ENCODE assay signal across 33 mouse cellular contexts in the genomic region with DNA sequence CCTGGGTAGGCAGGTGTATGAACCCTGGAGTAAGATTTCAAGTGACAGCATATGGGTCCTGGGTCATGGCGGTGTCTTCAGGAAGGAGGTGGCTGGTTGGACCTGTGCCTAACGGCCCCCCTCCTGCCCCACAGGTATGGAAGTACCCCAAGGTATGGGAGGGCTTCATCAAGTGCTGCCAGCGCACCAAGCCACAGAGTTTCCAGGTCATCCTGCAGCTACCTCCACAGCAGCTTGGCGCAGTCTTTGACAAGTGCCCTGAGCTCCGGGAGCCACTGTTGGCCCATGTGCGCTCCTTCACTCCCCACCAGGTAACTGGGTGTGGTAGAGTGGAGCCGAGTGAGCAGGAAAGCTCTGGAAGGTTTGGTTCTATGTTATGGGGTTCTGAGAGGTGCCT. TPM values are rescaled to one million over a fixed set of nuclear protein-coding genes. Genes with fewer than 3 reads are reported as not detected.
A peak's percentile ranks its signal among the peaks of the same experiment; 100 is the strongest.
DNase-seq lines count a peak whose midpoint lies in the region; ATAC-seq and TF ChIP-seq lines count a peak whose summit lies in the region.
"Had no signal": no experiment of that assay in that cellular context is flagged by ENCODE, and none has a peak within 500 bp of the region (broad histone marks: within the 10 kb centered on the region; RNA-seq: fewer than 3 reads in every experiment).

No protein-coding gene starts in this region.

- H3K27ac ChIP-seq in midbrain, embryonic 11.5 days (ENCODE audit: low read depth, low read length), result no peak overlapping the region
- no peak overlapping the region for H3K27ac ChIP-seq in midbrain, embryonic 10.5 days (replicated peaks)
- H3K27ac ChIP-seq in cortical plate, adult 2 months (ENCODE audit: insufficient read depth, low read length), result peak overlapping the region; percentile 5; the same call in 1 of the 2 replicates
- peak overlapping the region; percentile 94 for H3K27ac ChIP-seq in olfactory bulb, adult 2 months (ENCODE audit: insufficient read depth, low read depth, low read length)
- H3K27ac ChIP-seq: embryonic facial prominence, embryonic 12.5 days; embryonic facial prominence, embryonic 15.5 days; heart, adult 2 months; heart, embryonic 13.5 days; hindbrain, embryonic 14.5 days; hindbrain, postnatal 0 days had no signal

- H3K9me3 ChIP-seq in midbrain, embryonic 11.5 days (ENCODE audit: control insufficient read depth, low read length), result no peaks in the 10 kb centered on the region
- H3K9me3 ChIP-seq in midbrain, embryonic 10.5 days (replicated peaks), result no peaks in the 10 kb centered on the region
- H3K9me3 ChIP-seq: embryonic facial prominence, embryonic 12.5 days; embryonic facial prominence, embryonic 15.5 days; heart, embryonic 13.5 days had no signal

- no peak for TF ChIP-seq CTCF in cortical plate, adult 2 months (IDR thresholded peaks at IDR 0.05; ENCODE audit: extremely low read depth, insufficient read depth, low read length)
- TF ChIP-seq CTCF in olfactory bulb, adult 2 months (IDR thresholded peaks at IDR 0.05; ENCODE audit: insufficient read depth, low read depth, low read length), result no peak

- peak; percentile 49 for DNase-seq in layer of hippocampus, adult 11-12 months (ENCODE audit: low spot score)
- no peak for DNase-seq in layer of hippocampus, postnatal 14 days (ENCODE audit: low spot score in 2 of 2)
- peak; percentile 79 for DNase-seq in midbrain, embryonic 11.5 days (ENCODE audit: low spot score, missing footprints)
- no peak for DNase-seq in midbrain, embryonic 10.5 days (ENCODE audit: low spot score)
- DNase-seq in urinary bladder, postnatal 14 days (ENCODE audit: low spot score), result no peak
- DNase-seq: adrenal gland, adult 8-10 months; adrenal gland, postnatal 25 days; cerebellum, adult 11-12 months; cerebellum, adult 8-10 months; cerebellum, postnatal 36 days; forebrain, postnatal 0 days; heart, adult 2 months; heart, postnatal 14 days; heart, postnatal 4 days had no signal

- no peaks in the 10 kb centered on the region for H3K27me3 ChIP-seq in midbrain, embryonic 11.5 days (ENCODE audit: control insufficient read depth, insufficient read depth, low read length)
- no peaks in the 10 kb centered on the region for H3K27me3 ChIP-seq in midbrain, embryonic 10.5 days (ENCODE audit: low read depth, poor library complexity, severe bottlenecking)
- H3K27me3 ChIP-seq: embryonic facial prominence, embryonic 12.5 days; embryonic facial prominence, embryonic 15.5 days; heart, embryonic 13.5 days had no signal

- ATAC-seq in midbrain, embryonic 11.5 days (ENCODE audit: low FRiP score), result no peak
- ATAC-seq: activated CD4-positive, CD25-positive, alpha-beta regulatory T cell, adult 4 months; CD4-positive, CD25-positive, alpha-beta regulatory T cell, adult 4 months; forebrain, postnatal 0 days; inflammation-experienced regulatory T-cells, adult 6 months had no signal

- H3K4me3 ChIP-seq in midbrain, embryonic 11.5 days (ENCODE audit: low read depth, low read length), result no peak overlapping the region
- no peak overlapping the region for H3K4me3 ChIP-seq in midbrain, embryonic 10.5 days
- H3K4me3 ChIP-seq in cortical plate, adult 2 months (ENCODE audit: insufficient read depth, low read length), result no peak overlapping the region
- H3K4me3 ChIP-seq in olfactory bulb, adult 2 months (ENCODE audit: insufficient read depth, low read depth, low read length), result no peak overlapping the region
- H3K4me3 ChIP-seq: embryonic facial prominence, embryonic 12.5 days; embryonic facial prominence, embryonic 15.5 days; heart, adult 2 months; heart, embryonic 13.5 days had no signal

- no peak overlapping the region for H3K9ac ChIP-seq in midbrain, embryonic 11.5 days (ENCODE audit: low read length)
- H3K9ac ChIP-seq: embryonic facial prominence, embryonic 12.5 days; embryonic facial prominence, embryonic 15.5 days; forebrain, postnatal 0 days; heart, embryonic 13.5 days; hindbrain, embryonic 14.5 days had no signal

- peaks cover 30% of the 10 kb centered on the region for H3K36me3 ChIP-seq in midbrain, embryonic 11.5 days (ENCODE audit: control insufficient read depth, insufficient read depth, low read length)
- H3K36me3 ChIP-seq in midbrain, embryonic 10.5 days, result peaks cover 76% of the 10 kb centered on the region

- WGBS in midbrain, embryonic 11.5 days, result 94% methylated on average over 7 of the region's 7 CpGs
- 90% methylated on average over 7 of the region's 7 CpGs for WGBS in midbrain, embryonic 10.5 days
- 87% methylated on average over 7 of the region's 7 CpGs for WGBS in olfactory bulb, adult 2 months

- H3K4me1 ChIP-seq in midbrain, embryonic 11.5 days (ENCODE audit: control insufficient read depth, insufficient read depth, low read length), result peaks cover 6% of the 10 kb centered on the region
- peaks cover 16% of the 10 kb centered on the region for H3K4me1 ChIP-seq in midbrain, embryonic 10.5 days
- peaks cover 19% of the 10 kb centered on the region for H3K4me1 ChIP-seq in cortical plate, adult 2 months (ENCODE audit: control insufficient read depth, insufficient read depth, low read length)
- H3K4me1 ChIP-seq in olfactory bulb, adult 2 months (ENCODE audit: control insufficient read depth, insufficient read depth, low read length), result peaks cover 58% of the 10 kb centered on the region

- TF ChIP-seq POLR2A in cortical plate, adult 2 months (IDR thresholded peaks at IDR 0.05; ENCODE audit: extremely low read depth, insufficient read depth, low read length), result no peak
- TF ChIP-seq POLR2A in olfactory bulb, adult 2 months (IDR thresholded peaks at IDR 0.05; ENCODE audit: insufficient read depth, low read depth, low read length), result no peak

- H3K4me2 ChIP-seq in midbrain, embryonic 11.5 days, result no peak overlapping the region
- H3K4me2 ChIP-seq: embryonic facial prominence, embryonic 15.5 days had no signal

RNA-seq across cellular contexts. Expression of a gene that starts 1.4 kb away (rescaled TPM):
- under 1 TPM in 1 of 2 experiments, not detected in 1; 0.21 TPM for total RNA-seq in layer of hippocampus, postnatal 14 days (2021)
- not detected in 2 replicates for polyA plus RNA-seq in midbrain, embryonic 11.5 days (2014; fragmentation: Nextera tagmentation; extraction: Ambion mirVana)
- polyA plus RNA-seq in midbrain, embryonic 10.5 days (2016; fragmentation: Nextera tagmentation; extraction: Ambion mirVana), result not detected in 2 replicates
- 0.10 and 0.17 TPM in 2 replicates for polyA plus RNA-seq in cortical plate, adult 2 months (2012; rRNA removed)
- not detected in 2 replicates for polyA plus RNA-seq in olfactory bulb, adult 2 months (2012; ENCODE audit: insufficient read depth, insufficient read length, low replicate concordance, missing spikeins)
- total RNA-seq: adrenal gland, postnatal 25 days; gastrocnemius, postnatal 14 days; gastrocnemius, postnatal 4 days; heart, adult 2 months; heart, postnatal 14 days; heart, postnatal 4 days; hindbrain, postnatal 0 days had no signal
- polyA plus RNA-seq: activated CD4-positive, CD25-positive, alpha-beta regulatory T cell, adult 4 months; CD4-positive, CD25-positive, alpha-beta regulatory T cell, adult 4 months; embryonic facial prominence, embryonic 12.5 days; embryonic facial prominence, embryonic 15.5 days; forebrain, embryonic 11.5 days; forebrain, embryonic 14.5 days; heart, embryonic 10.5 days; heart, embryonic 13.5 days; heart, embryonic 16.5 days; hindbrain, embryonic 11.5 days; inflammation-experienced regulatory T-cells, adult 6 months had no signal

RNA-seq across cellular contexts. Expression of a gene that starts 22.9 kb away (rescaled TPM):
- total RNA-seq in layer of hippocampus, postnatal 14 days (2021), result 100 to 1,000 TPM; 141 to 147 TPM
- polyA plus RNA-seq in midbrain, embryonic 11.5 days (2014; fragmentation: Nextera tagmentation; extraction: Ambion mirVana), result 15.2 and 16.9 TPM in 2 replicates
- polyA plus RNA-seq in midbrain, embryonic 10.5 days (2016; fragmentation: Nextera tagmentation; extraction: Ambion mirVana), result 17.3 and 18.0 TPM in 2 replicates
- 171 and 178 TPM in 2 replicates for polyA plus RNA-seq in cortical plate, adult 2 months (2012; rRNA removed)
- not detected in 2 replicates for polyA plus RNA-seq in olfactory bulb, adult 2 months (2012; ENCODE audit: insufficient read depth, insufficient read length, low replicate concordance, missing spikeins)
- polyA plus RNA-seq: activated CD4-positive, CD25-positive, alpha-beta regulatory T cell, adult 4 months; CD4-positive, CD25-positive, alpha-beta regulatory T cell, adult 4 months had no signal

RNA-seq across cellular contexts. Expression of a gene that starts 29.0 kb away (rescaled TPM):
- 100 to 1,000 TPM; 103 to 105 TPM for total RNA-seq in layer of hippocampus, postnatal 14 days (2021)
- polyA plus RNA-seq in midbrain, embryonic 11.5 days (2014; fragmentation: Nextera tagmentation; extraction: Ambion mirVana), result 30.9 and 33.3 TPM in 2 replicates
- 40.3 and 45.7 TPM in 2 replicates for polyA plus RNA-seq in midbrain, embryonic 10.5 days (2016; fragmentation: Nextera tagmentation; extraction: Ambion mirVana)
- polyA plus RNA-seq in cortical plate, adult 2 months (2012; rRNA removed), result 113 and 118 TPM in 2 replicates
- not detected in 2 replicates for polyA plus RNA-seq in olfactory bulb, adult 2 months (2012; ENCODE audit: insufficient read depth, insufficient read length, low replicate concordance, missing spikeins)

RNA-seq across cellular contexts. Expression of a gene that starts 29.8 kb away (rescaled TPM):
- not detected for total RNA-seq in layer of hippocampus, postnatal 14 days (2021)
- polyA plus RNA-seq in midbrain, embryonic 11.5 days (2014; fragmentation: Nextera tagmentation; extraction: Ambion mirVana), result not detected in 2 replicates
- 0.09 TPM in 1 of 2 replicates, not detected in the other for polyA plus RNA-seq in midbrain, embryonic 10.5 days (2016; fragmentation: Nextera tagmentation; extraction: Ambion mirVana)
- polyA plus RNA-seq in cortical plate, adult 2 months (2012; rRNA removed), result not detected in 2 replicates
- polyA plus RNA-seq in olfactory bulb, adult 2 months (2012; ENCODE audit: insufficient read depth, insufficient read length, low replicate concordance, missing spikeins), result not detected in 2 replicates
- total RNA-seq: adrenal gland, postnatal 25 days; forebrain, postnatal 0 days; gastrocnemius, postnatal 14 days; heart, adult 2 months; heart, postnatal 14 days; heart, postnatal 4 days; hindbrain, postnatal 0 days had no signal
- polyA plus RNA-seq: brain, embryonic 14.5 days; CD4-positive, CD25-positive, alpha-beta regulatory T cell, adult 4 months; forebrain, embryonic 11.5 days; forebrain, embryonic 14.5 days; forebrain, postnatal 0 days; frontal cortex, adult 2 months; hindbrain, embryonic 11.5 days; hindbrain, embryonic 14.5 days; hindbrain, postnatal 0 days; inflammation-experienced regulatory T-cells, adult 6 months had no signal

RNA-seq across cellular contexts. Expression of a gene that starts 30.5 kb away (rescaled TPM):
- total RNA-seq in layer of hippocampus, postnatal 14 days (2021), result 10 to 100 TPM; 33.0 to 42.3 TPM
- 7.0 and 7.3 TPM in 2 replicates for polyA plus RNA-seq in midbrain, embryonic 11.5 days (2014; fragmentation: Nextera tagmentation; extraction: Ambion mirVana)
- polyA plus RNA-seq in midbrain, embryonic 10.5 days (2016; fragmentation: Nextera tagmentation; extraction: Ambion mirVana), result 8.2 and 8.8 TPM in 2 replicates
- 40.9 and 47.6 TPM in 2 replicates for polyA plus RNA-seq in cortical plate, adult 2 months (2012; rRNA removed)
- not detected in 2 replicates for polyA plus RNA-seq in olfactory bulb, adult 2 months (2012; ENCODE audit: insufficient read depth, insufficient read length, low replicate concordance, missing spikeins)
- polyA plus RNA-seq: activated CD4-positive, CD25-positive, alpha-beta regulatory T cell, adult 4 months; inflammation-experienced regulatory T-cells, adult 6 months had no signal

Comparison
In these comparisons a context has a peak if more than half of its experiments do, and no peak if none do; other contexts are left out.
1. DNase-seq: peak in layer of hippocampus, adult 11-12 months (single experiment) and midbrain, embryonic 11.5 days (single experiment); none in layer of hippocampus, postnatal 14 days (0 of 2), midbrain, embryonic 10.5 days (single experiment) and urinary bladder, postnatal 14 days (single experiment).
2. H3K27ac ChIP-seq: peak in cortical plate, adult 2 months (single experiment) and olfactory bulb, adult 2 months (single experiment); none in midbrain, embryonic 11.5 days (single experiment) and midbrain, embryonic 10.5 days (single experiment).
3. RNA of a gene that starts 22.9 kb away (polyA plus RNA-seq): 171 to 178 TPM in cortical plate, adult 2 months, 17.3 to 18.0 TPM in midbrain, embryonic 10.5 days and 15.2 to 16.9 TPM in midbrain, embryonic 11.5 days; not detected in olfactory bulb, adult 2 months; every median in the first group is over 10 times any median in the second.